Mouse (Mus musculus) kidney, postnatal 4 days (tissue): Measurements from ENCODE around the gene Hacd3.
"Not testable (repeated sequence)": the region's sequence is repeated elsewhere in the genome, so short reads cannot be mapped to it uniquely, and the experiment has no call there.

Experiments
- DNase-seq, 2 experiments: peaks; one replicate each; pipeline ENCODE4 v3.0.0; 2021; ENCODE audit warnings: mixed read lengths in 2 of 2

The Hacd3 gene

GRCm38 (mm10) chr9:65020991-65021886 is at the start of gene Hacd3:
Gene Hacd3 (minus strand): TSS chr9:65021693.
- DNase-seq, result peak; percentile 92 to 95

GRCm38 (mm10) chr9:65070587-65070986 is 49.1 kb upstream of the Hacd3 start:
- no peak for DNase-seq

- DNase-seq, result no peak
Observed at GRCm38 (mm10) chr9:65064251-65064650, 42.8 kb upstream of the Hacd3 start.

GRCm38 (mm10) chr9:65050981-65051380 is 29.5 kb upstream of the Hacd3 start:
- no peak for DNase-seq

GRCm38 (mm10) chr9:65049422-65049821 is 27.9 kb upstream of the Hacd3 start:
- no peak for DNase-seq

GRCm38 (mm10) chr9:65046993-65047392 is 25.5 kb upstream of the Hacd3 start:
- DNase-seq, result no peak

- DNase-seq, result no peak
Observed at GRCm38 (mm10) chr9:65041430-65041829, 19.9 kb upstream of the Hacd3 start.

- no peak for DNase-seq
Observed at GRCm38 (mm10) chr9:65036861-65037260, 15.4 kb upstream of the Hacd3 start.

GRCm38 (mm10) chr9:65036456-65036855 is 15.0 kb upstream of the Hacd3 start:
- peak; percentile 27 to 28 for DNase-seq

GRCm38 (mm10) chr9:65032269-65033108 is 11.0 kb upstream of the Hacd3 start, which contains the start of gene Dpp8:
Gene Dpp8 (plus strand): TSS chr9:65032414.
- peak; percentile 97 for DNase-seq

GRCm38 (mm10) chr9:65031894-65032268 is 10.4 kb upstream of the Hacd3 start:
- no peak for DNase-seq

GRCm38 (mm10) chr9:65031355-65031754 is 9.9 kb upstream of the Hacd3 start:
- DNase-seq, result not testable (repeated sequence)

- DNase-seq, result no peak
Observed at GRCm38 (mm10) chr9:65028313-65028712, 6.8 kb upstream of the Hacd3 start.

- no peak for DNase-seq
Observed at GRCm38 (mm10) chr9:65027241-65027640, 5.7 kb upstream of the Hacd3 start.

- DNase-seq, result no peak
Observed at GRCm38 (mm10) chr9:65023447-65023846, 2.0 kb upstream of the Hacd3 start.

GRCm38 (mm10) chr9:65022580-65023135 is 1.2 kb upstream of the Hacd3 start:
- peak in 1 of 2 experiments; percentile 7 for DNase-seq

GRCm38 (mm10) chr9:65021887-65022579 is 540 bp upstream of the Hacd3 start:
- DNase-seq, result no peak

- DNase-seq, result no peak
Observed at GRCm38 (mm10) chr9:65020128-65020527, 1.4 kb downstream of the Hacd3 start.

GRCm38 (mm10) chr9:65019146-65019545 is 2.3 kb downstream of the Hacd3 start:
- no peak for DNase-seq

GRCm38 (mm10) chr9:65018588-65019121 is 2.8 kb downstream of the Hacd3 start:
- DNase-seq, result no peak

- no peak for DNase-seq
Observed at GRCm38 (mm10) chr9:65017896-65018295, 3.6 kb downstream of the Hacd3 start.
